Mouse (Mus musculus) C2C12 (cell line): ENCODE results near the gene Gm10203. TPM values are rescaled to one million over a fixed set of nuclear protein-coding genes. Genes with fewer than 3 reads are reported as not detected.
"Not testable (repeated sequence)": the region's sequence is repeated elsewhere in the genome, so short reads cannot be mapped to it uniquely, and the experiment has no call there.

ENCODE experiments used
- H3K27me3 ChIP-seq: one replicate; pipeline ENCODE4 v1.6.1; 2011; ENCODE audit not compliant: control insufficient read depth, insufficient read depth, insufficient read length
- H3K36me3 ChIP-seq: one replicate; pipeline ENCODE4 v1.6.1; 2011; ENCODE audit not compliant: control insufficient read depth, insufficient read depth
- H3K4me3 ChIP-seq: one replicate; pipeline ENCODE4 v1.5.1; 2011; ENCODE audit warnings: mild to moderate bottlenecking, control low read depth; ENCODE audit not compliant: poor library complexity, insufficient read depth, severe bottlenecking
- H3K79me2 ChIP-seq: one replicate; pipeline ENCODE4 v1.6.1; 2011; ENCODE audit not compliant: control insufficient read depth, insufficient read depth
- H3K79me3 ChIP-seq: one replicate; pipeline ENCODE4 v1.6.1; 2011; ENCODE audit warnings: low read depth, control low read depth
- H3ac ChIP-seq: one replicate; pipeline ENCODE3; 2011; ENCODE audit warnings: low read depth; ENCODE audit not compliant: control insufficient read depth, insufficient read length
- CEBPB ChIP-seq: IDR thresholded peaks from one replicate; pipeline ENCODE4 v1.6.1; 2011; ENCODE audit warnings: low read depth, mild to moderate bottlenecking, control low read depth, moderate library complexity
- CTCF ChIP-seq: IDR thresholded peaks from one replicate; pipeline ENCODE4 v1.5.1; 2011; ENCODE audit not compliant: control insufficient read depth, insufficient read depth, insufficient read length
- FOSL1 ChIP-seq: IDR thresholded peaks from one replicate; pipeline ENCODE4 v1.8.0; 2011; ENCODE audit warnings: mild to moderate bottlenecking, low read length; ENCODE audit not compliant: poor library complexity, insufficient read depth, severe bottlenecking
- MAX ChIP-seq: IDR thresholded peaks from one replicate; pipeline ENCODE4 v1.6.1; 2011; ENCODE audit warnings: mild to moderate bottlenecking, control low read depth
- MYOD1 ChIP-seq: IDR thresholded peaks from one replicate; pipeline ENCODE4 v1.6.1; 2011; ENCODE audit warnings: low read depth; ENCODE audit not compliant: control insufficient read depth, insufficient read length
- MYOG ChIP-seq: IDR thresholded peaks from one replicate; pipeline ENCODE4 v1.6.1; 2011; ENCODE audit not compliant: control insufficient read depth, insufficient read length; ENCODE audit errors: extremely low read depth
- USF1 ChIP-seq: IDR thresholded peaks from one replicate; pipeline ENCODE4 v1.6.1; 2011; ENCODE audit warnings: low read depth, mild to moderate bottlenecking, control low read depth, moderate library complexity
- polyA plus RNA-seq: library from polyadenylated mRNA; unstranded; fragments of >200 nt; fragmentation: generic; extraction: Trizol; gene quantifications from one replicate; pipeline ENCODE4 v1.2.1, GENCODE M21; 2012; ENCODE audit warnings: missing spikeins

Gm10203 gene
- polyA plus RNA-seq, 1 experiment, result not detected

DNA sequence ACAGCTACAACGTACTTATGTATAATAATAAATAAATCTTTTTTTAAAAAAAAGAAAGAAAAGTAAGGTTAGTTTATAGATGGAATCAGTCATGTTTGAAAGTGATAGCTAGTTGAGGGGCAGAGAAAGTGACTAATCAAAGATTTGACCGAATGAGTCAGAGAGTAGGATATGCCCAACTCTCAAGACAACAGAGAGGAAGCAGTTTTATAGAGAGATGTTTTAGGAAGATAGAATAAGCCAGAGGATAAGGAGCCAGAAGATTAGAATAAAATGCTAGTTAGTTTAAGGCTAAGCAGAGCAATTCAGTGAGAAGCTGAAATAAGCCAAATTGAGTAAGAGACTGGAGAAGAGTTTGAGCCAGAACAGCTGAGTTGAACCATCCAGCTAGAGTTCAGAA lies 22.1 kb downstream of the Gm10203 start:
- no peak overlapping the region for H3ac ChIP-seq
- no peak for TF ChIP-seq MYOG
- TF ChIP-seq MAX, result no peak
- TF ChIP-seq FOSL1, result no peak
- TF ChIP-seq MYOD1, result no peak

DNA sequence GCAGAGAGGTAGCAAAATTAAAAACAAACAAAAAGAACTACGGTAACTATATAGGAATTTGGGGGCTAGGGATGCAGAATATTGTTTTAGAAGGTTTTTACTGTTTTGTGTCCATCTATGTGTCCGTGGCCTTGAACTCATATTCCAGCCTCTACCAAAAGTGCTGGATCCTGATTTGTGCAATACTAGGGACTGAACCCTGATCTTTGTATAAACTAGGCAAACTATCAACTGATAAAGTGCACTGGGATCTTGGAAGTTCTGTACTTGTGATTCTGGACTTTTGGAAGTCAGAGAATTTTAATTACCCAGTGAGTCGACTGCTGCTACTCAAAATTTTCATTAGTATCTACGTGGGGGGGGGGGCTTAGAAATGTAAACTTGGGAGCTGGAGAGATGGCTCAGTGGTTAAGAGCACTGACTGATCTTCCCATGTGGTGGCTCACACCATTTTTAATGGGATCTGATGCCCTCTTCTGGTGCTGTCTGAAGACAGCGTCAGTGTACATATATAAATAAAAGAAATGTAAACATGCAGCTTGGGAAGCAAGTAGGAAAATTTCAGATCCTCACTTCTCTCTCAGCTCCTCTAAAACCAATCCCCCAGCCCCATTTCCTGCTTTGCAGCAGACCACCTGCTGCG lies 23.6 kb downstream of the Gm10203 start:
- peaks cover 9% of the 10 kb centered on the region for H3K36me3 ChIP-seq
- H3K79me3 ChIP-seq, result no peaks in the 10 kb centered on the region
- H3K4me3 ChIP-seq, result no peak overlapping the region
- no peaks in the 10 kb centered on the region for H3K79me2 ChIP-seq
- no peak for TF ChIP-seq CEBPB
- no peak for TF ChIP-seq MYOG
- no peak for TF ChIP-seq MAX
- TF ChIP-seq USF1, result no peak
- no peak for TF ChIP-seq MYOD1
- TF ChIP-seq CTCF, result no peak
- no peak for TF ChIP-seq FOSL1
- H3ac ChIP-seq, result no peak overlapping the region
- H3K27me3 ChIP-seq, result no peaks in the 10 kb centered on the region

More for the DNA sequence above, 22.1 kb downstream of the Gm10203 start:
- Histone ChIP-seq H3K4me3 (no peak overlapping the region), H3K36me3 (peaks cover 9% of the 10 kb centered on the region), H3K79me3 (no peaks in the 10 kb centered on the region), H3K27me3 (no peaks in the 10 kb centered on the region), H3K79me2 (no peaks in the 10 kb centered on the region)

DNA sequence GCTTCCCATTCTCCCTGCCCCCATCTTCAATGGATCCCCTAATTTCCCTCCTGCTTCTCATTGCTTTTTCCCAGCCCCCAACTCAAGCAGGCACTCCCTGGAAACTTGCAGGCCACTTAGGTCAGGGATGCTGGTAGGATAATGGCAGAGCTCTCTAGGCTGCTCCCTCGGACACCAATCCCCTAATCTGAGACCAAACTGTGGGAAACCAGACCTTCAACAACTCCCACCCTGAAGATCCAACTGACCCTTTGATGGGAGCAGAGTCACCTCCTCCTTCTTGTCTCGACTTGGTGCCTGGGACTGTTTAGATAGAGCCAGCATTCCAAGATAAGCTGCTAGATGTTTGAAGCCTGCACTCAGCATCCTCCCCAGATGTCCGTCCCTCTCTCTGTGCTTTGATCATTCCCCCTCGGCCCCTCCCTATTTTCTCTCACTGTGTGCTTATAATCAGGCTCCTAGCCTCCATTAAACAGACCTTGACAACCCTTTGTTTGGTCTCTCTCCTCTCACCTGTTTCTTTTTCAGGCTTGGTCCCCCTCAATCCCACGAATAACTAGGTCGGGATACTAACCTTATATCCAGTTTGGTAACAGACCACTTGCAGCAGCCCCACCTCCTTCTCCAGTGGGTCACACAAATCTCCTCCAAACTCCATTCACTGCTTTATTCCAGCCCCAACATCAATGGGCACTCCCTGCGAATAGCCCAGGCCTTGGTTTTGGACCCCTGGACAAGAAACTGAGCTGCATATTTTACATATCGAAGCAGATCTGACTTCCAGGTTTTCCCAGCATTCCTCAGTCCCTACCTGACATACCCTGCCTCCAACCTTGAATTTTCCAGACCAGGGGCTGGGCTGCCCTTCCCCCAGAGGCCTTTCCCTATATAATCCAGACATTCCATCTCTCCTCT lies 24.4 kb downstream of the Gm10203 start:
- Histone ChIP-seq H3K79me3 (no peaks in the 10 kb centered on the region), H3K27me3 (no peaks in the 10 kb centered on the region), H3K36me3 (peaks cover 9% of the 10 kb centered on the region), H3K4me3 (no peak overlapping the region), H3ac (no peak overlapping the region), H3K79me2 (no peaks in the 10 kb centered on the region)
- no peak for TF ChIP-seq MYOG
- no peak for TF ChIP-seq USF1
- TF ChIP-seq MYOD1, result no peak

DNA sequence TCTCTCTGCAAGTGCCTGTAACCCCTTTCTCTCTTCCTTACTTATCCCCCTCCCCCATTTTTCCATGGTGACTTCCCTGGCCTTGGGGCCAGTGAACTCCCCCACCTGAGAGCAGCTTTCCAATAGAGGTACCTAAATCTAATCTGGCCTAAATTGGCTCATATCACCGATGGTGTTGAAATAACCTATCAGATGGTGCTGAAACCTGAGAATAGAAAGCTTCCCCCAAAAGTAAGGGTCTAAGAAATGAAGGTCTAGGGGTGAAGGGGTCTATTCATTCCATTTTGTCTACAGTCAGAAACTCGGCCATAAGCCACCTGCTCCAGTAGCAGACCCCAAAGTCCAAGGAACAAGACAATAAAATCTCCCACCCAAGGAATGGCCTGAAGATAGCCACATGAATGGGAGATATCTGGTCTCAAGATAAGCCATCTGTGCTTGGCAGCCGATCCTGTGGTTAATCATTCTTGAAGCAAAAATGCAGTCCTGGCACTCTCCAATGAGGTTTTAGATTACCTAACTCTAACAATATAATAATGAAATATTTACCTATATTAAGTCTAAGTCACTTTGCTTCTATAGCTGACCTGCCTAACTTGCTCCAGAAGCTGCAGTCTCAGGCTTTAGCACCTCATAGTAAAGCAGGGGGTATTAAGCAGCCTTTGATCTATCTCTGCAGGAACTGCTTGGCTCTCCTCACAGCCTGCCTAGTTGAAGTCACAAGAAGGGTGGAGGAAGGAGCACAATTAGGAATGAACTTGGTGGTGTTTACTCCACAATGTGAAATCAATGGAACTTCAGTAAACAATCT lies 25.3 kb downstream of the Gm10203 start:
- Histone ChIP-seq H3K27me3 (no peaks in the 10 kb centered on the region), H3K79me2 (no peaks in the 10 kb centered on the region), H3K4me3 (no peak overlapping the region), H3K36me3 (peaks cover 9% of the 10 kb centered on the region), H3ac (no peak overlapping the region), H3K79me3 (no peaks in the 10 kb centered on the region)
- no peak for TF ChIP-seq MYOG
- no peak for TF ChIP-seq CEBPB
- no peak for TF ChIP-seq FOSL1
- TF ChIP-seq USF1, result no peak
- TF ChIP-seq MAX, result no peak
- no peak for TF ChIP-seq CTCF
- TF ChIP-seq MYOD1, result no peak

DNA sequence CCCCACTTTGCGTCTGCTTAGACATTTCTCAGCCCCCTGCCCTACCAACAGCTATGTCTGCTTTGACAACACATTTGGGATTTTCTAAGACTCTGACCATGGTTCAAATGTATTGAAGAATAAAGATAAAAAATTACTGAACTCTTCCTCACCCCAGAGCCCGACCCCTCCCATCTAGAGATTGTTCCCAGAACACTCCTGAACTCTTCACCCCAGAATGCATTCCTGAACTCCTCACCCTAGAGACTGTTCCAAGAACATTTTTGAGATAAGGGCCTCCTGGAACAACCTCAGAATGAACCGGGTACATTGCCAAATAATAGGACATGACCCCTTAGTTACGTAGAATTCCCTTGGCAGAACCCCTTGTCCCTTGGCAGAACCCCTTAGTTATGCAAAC lies 37.1 kb downstream of the Gm10203 start:
- not testable (repeated sequence) for H3ac ChIP-seq, H3K27me3 ChIP-seq, H3K79me2 ChIP-seq, H3K4me3 ChIP-seq, H3K79me3 ChIP-seq
- peaks cover 59% of the 10 kb centered on the region for H3K36me3 ChIP-seq
